Mouse (Mus musculus) monocyte, adult 2 months (primary cell): ENCODE results near the gene Ttc17.

Experiments used
- DNase-seq, 2 experiments: peaks; one replicate each; pipeline ENCODE4 v3.0.0; 2022; ENCODE audit warnings: low spot score in 2 of 2, low read depth in 1 of 2

Gene Ttc17

GRCm38 (mm10) chr2:94262917-94263529, 143.5 kb downstream of the Ttc17 start:
- DNase-seq, result no peak

- no peak for DNase-seq
Observed at GRCm38 (mm10) chr2:94254102-94254501, 152.4 kb downstream of the Ttc17 start.
